Mouse (Mus musculus) cerebellum, adult 2 months (tissue): Measurements from ENCODE around the gene Nkx1-1.

Source experiments
- CTCF ChIP-seq: fragments of 200-500 bp; IDR thresholded peaks from 2 replicates; pipeline ENCODE4 v1.5.1; 2011; ENCODE audit warnings: low read depth, mild to moderate bottlenecking, control low read depth, low read length, moderate library complexity, borderline replicate concordance; ENCODE audit not compliant: insufficient read depth
- POLR2A ChIP-seq: fragments of 200-500 bp; IDR thresholded peaks from 2 replicates; pipeline ENCODE4 v1.6.1; 2011; ENCODE audit warnings: low read length, control low read depth, borderline replicate concordance; ENCODE audit not compliant: insufficient read depth

GRCm38 (mm10) chr5:33431173-33432005 is 2.4 kb downstream of the Nkx1-1 start:
- TF ChIP-seq CTCF (no peak), POLR2A (no peak)
